Mouse (Mus musculus) heart, adult 2 months (tissue): ENCODE measurements around the gene Irf1.

Experiments used
- CTCF ChIP-seq: fragments of 200-600 bp; IDR thresholded peaks from 2 replicates; pipeline ENCODE4 v1.8.1; 2022; ENCODE audit warnings: antibody characterized with exemption, mild to moderate bottlenecking, moderate library complexity
- EP300 ChIP-seq: fragments of 200-500 bp; IDR thresholded peaks from 2 replicates; pipeline ENCODE4 v1.6.1; 2011; ENCODE audit warnings: low read depth, low read length, control low read depth; ENCODE audit not compliant: insufficient read depth
- POLR2A ChIP-seq: fragments of 200-500 bp; IDR thresholded peaks from 2 replicates; pipeline ENCODE4 v1.6.1; 2011; ENCODE audit warnings: mild to moderate bottlenecking, low read depth, low read length, control low read depth; ENCODE audit not compliant: insufficient read depth

DNA sequence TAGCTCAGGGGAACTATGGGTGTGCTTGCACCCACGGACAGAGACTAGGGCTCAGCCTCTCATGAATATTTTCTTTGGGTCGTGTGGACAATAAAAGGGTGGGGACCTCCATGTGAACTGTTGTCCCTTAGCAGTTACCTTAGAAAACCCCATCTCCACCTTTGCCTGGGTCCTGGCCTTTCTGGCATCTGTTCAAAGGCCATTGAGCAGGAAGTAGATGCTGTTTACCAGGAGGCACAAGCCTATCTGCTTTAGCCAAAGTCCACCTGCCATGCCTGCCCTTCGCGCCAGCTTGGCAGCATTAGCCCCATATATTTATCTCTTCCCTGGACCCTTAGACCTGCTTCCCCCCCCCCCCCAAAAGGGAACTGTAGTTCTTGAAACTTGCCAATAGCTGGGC is 12.2 kb upstream of the Irf1 start:
- TF ChIP-seq POLR2A = no peak
- TF ChIP-seq CTCF = no peak
- no peak for TF ChIP-seq EP300
